Mouse (Mus musculus) MEL (cell line): Measurements from ENCODE around the gene Sv2b. TPM values are rescaled to one million over a fixed set of nuclear protein-coding genes. Genes with fewer than 3 reads are reported as not detected.

Experiments
- DNase-seq: peaks from one replicate; pipeline ENCODE4 v3.0.0; 2011; ENCODE audit warnings: low read depth, low spot score
- H3K27ac ChIP-seq: 2 replicates; pipeline ENCODE4 v1.5.1; 2012; ENCODE audit warnings: low read depth, mild to moderate bottlenecking, control low read depth, low read length, moderate library complexity; ENCODE audit not compliant: control insufficient read depth
- H3K27me3 ChIP-seq, 2 experiments: fragments of 150-350 bp in 1 of 2; sonication (generic) in 1 of 2; 2 replicates each; pipeline ENCODE4 v1.6.1; 2012; ENCODE audit warnings: low read length in 2 of 2, mild to moderate bottlenecking in 2 of 2, improper control_type of control experiment in 1 of 2, moderate library complexity in 1 of 2; ENCODE audit not compliant: insufficient read depth in 2 of 2, control insufficient read depth in 1 of 2
- H3K36me3 ChIP-seq, 2 experiments: 2 replicates each; pipeline ENCODE4 v1.6.1; 2012 to 2014; ENCODE audit warnings: low read length in 2 of 2, improper control_type of control experiment in 1 of 2, inconsistent platforms in 1 of 2, mild to moderate bottlenecking in 1 of 2; ENCODE audit not compliant: insufficient read depth in 2 of 2, control insufficient read depth in 1 of 2
- H3K4me1 ChIP-seq, 2 experiments: fragments of 150-350 bp in 1 of 2; sonication (generic) in 1 of 2; 2 replicates each; pipeline ENCODE4 v1.6.1; 2012; ENCODE audit warnings: low read length in 2 of 2, improper control_type of control experiment in 1 of 2, mild to moderate bottlenecking in 1 of 2; ENCODE audit not compliant: insufficient read depth in 2 of 2, control insufficient read depth in 1 of 2
- H3K4me3 ChIP-seq, 2 experiments: fragments of 150-350 bp in 1 of 2; sonication (generic) in 1 of 2; 2 replicates each; pipeline ENCODE4 v1.5.1; 2012; ENCODE audit warnings: low read depth in 2 of 2, low read length in 2 of 2, mild to moderate bottlenecking in 2 of 2, moderate library complexity in 2 of 2, control low read depth in 1 of 2, improper control_type of control experiment in 1 of 2; ENCODE audit not compliant: control insufficient read depth in 1 of 2, insufficient read depth in 1 of 2
- H3K79me2 ChIP-seq: 2 replicates; pipeline ENCODE4 v1.6.1; 2012; ENCODE audit warnings: mild to moderate bottlenecking, low read length, moderate library complexity; ENCODE audit not compliant: control insufficient read depth, poor library complexity, insufficient read depth
- H3K9ac ChIP-seq: 2 replicates; pipeline ENCODE4 v1.6.1; 2012; ENCODE audit warnings: low read depth, mild to moderate bottlenecking, control low read depth, low read length, moderate library complexity; ENCODE audit not compliant: control insufficient read depth, poor library complexity, severe bottlenecking
- H3K9me3 ChIP-seq: fragments of 150-350 bp; sonication (generic); replicated peaks from 2 replicates; pipeline ENCODE4 v1.6.1; 2012; ENCODE audit warnings: mild to moderate bottlenecking, low read length, improper control_type of control experiment, moderate library complexity; ENCODE audit not compliant: insufficient read depth
- BHLHE40 ChIP-seq: IDR thresholded peaks from 2 replicates; pipeline ENCODE4 v1.6.1; 2012; ENCODE audit warnings: low read depth, mild to moderate bottlenecking, inconsistent platforms, low read length, improper control_type of control experiment, borderline replicate concordance
- CHD1 ChIP-seq: IDR thresholded peaks from 2 replicates; pipeline ENCODE4 v1.6.1; 2012; ENCODE audit warnings: low read depth, mild to moderate bottlenecking, inconsistent platforms, low read length, improper control_type of control experiment
- CHD2 ChIP-seq: IDR thresholded peaks from 2 replicates; pipeline ENCODE4 v1.6.1; 2011; ENCODE audit warnings: low read length, improper control_type of control experiment
- ETS1 ChIP-seq: IDR thresholded peaks from 2 replicates; pipeline ENCODE4 v1.6.1; 2012; ENCODE audit warnings: low read depth, mild to moderate bottlenecking, inconsistent platforms, low read length, improper control_type of control experiment, moderate library complexity
- GABPA ChIP-seq: IDR thresholded peaks from 2 replicates; pipeline ENCODE4 v1.6.1; 2012; ENCODE audit warnings: low read depth, mild to moderate bottlenecking, inconsistent platforms, low read length, improper control_type of control experiment, moderate library complexity
- HCFC1 ChIP-seq: IDR thresholded peaks from 2 replicates; pipeline ENCODE4 v1.6.1; 2012; ENCODE audit warnings: low read depth, mild to moderate bottlenecking, inconsistent platforms, low read length, improper control_type of control experiment, moderate library complexity
- MAZ ChIP-seq: IDR thresholded peaks from 2 replicates; pipeline ENCODE4 v1.6.1; 2012; ENCODE audit warnings: low read depth, mild to moderate bottlenecking, inconsistent platforms, low read length, improper control_type of control experiment
- MEF2A ChIP-seq: IDR thresholded peaks from 2 replicates; pipeline ENCODE4 v1.6.1; 2014; ENCODE audit warnings: low read depth, mild to moderate bottlenecking, inconsistent platforms, low read length, improper control_type of control experiment; ENCODE audit not compliant: poor library complexity, insufficient replicate concordance, severe bottlenecking; ENCODE audit errors: extremely low read depth
- MYC ChIP-seq: IDR thresholded peaks from 2 replicates; pipeline ENCODE4 v1.6.1; 2011; ENCODE audit warnings: low read depth, mild to moderate bottlenecking, low read length, improper control_type of control experiment, moderate library complexity
- POLR2A ChIP-seq, 2 experiments: IDR thresholded peaks; 2 replicates each; pipeline ENCODE4 v1.6.1; 2011 to 2012; ENCODE audit warnings: low read length in 2 of 2, mild to moderate bottlenecking in 2 of 2, control low read depth in 1 of 2, improper control_type of control experiment in 1 of 2, low read depth in 1 of 2, moderate library complexity in 1 of 2; ENCODE audit not compliant: control insufficient read depth in 1 of 2, insufficient read depth in 1 of 2, poor library complexity in 1 of 2
- POLR2AphosphoS2 ChIP-seq: IDR thresholded peaks from 2 replicates; pipeline ENCODE4 v1.6.1; 2011; ENCODE audit warnings: low read length, improper control_type of control experiment
- POLR2AphosphoS5 ChIP-seq: IDR thresholded peaks from 2 replicates; pipeline ENCODE4 v1.6.1; 2012; ENCODE audit warnings: low read depth, borderline replicate concordance, mild to moderate bottlenecking, inconsistent platforms, low read length, moderate library complexity, mixed read lengths
- RAD21 ChIP-seq: IDR thresholded peaks from 2 replicates; pipeline ENCODE4 v1.6.1; 2011; ENCODE audit warnings: mild to moderate bottlenecking, low read depth, low read length, improper control_type of control experiment
- RCOR1 ChIP-seq: IDR thresholded peaks from 2 replicates; pipeline ENCODE4 v1.6.1; 2012; ENCODE audit warnings: low read depth, mild to moderate bottlenecking, inconsistent platforms, low read length, improper control_type of control experiment
- SIN3A ChIP-seq: IDR thresholded peaks from 2 replicates; pipeline ENCODE4 v1.6.1; 2012; ENCODE audit warnings: low read length, improper control_type of control experiment, inconsistent platforms
- SMC3 ChIP-seq: IDR thresholded peaks from 2 replicates; pipeline ENCODE4 v1.6.1; 2011; ENCODE audit warnings: low read depth, low read length, improper control_type of control experiment
- TAL1 ChIP-seq: IDR thresholded peaks from 2 replicates; pipeline ENCODE4 v1.6.1; 2012; ENCODE audit warnings: mild to moderate bottlenecking, inconsistent platforms, low read length, moderate library complexity, mixed read lengths
- TCF12 ChIP-seq: IDR thresholded peaks from 2 replicates; pipeline ENCODE4 v1.6.1; 2014; ENCODE audit warnings: low read depth, mild to moderate bottlenecking, inconsistent platforms, low read length, improper control_type of control experiment, moderate library complexity
- USF1 ChIP-seq: IDR thresholded peaks from 2 replicates; pipeline ENCODE4 v1.6.1; 2014; ENCODE audit warnings: low read depth, mild to moderate bottlenecking, inconsistent platforms, low read length, improper control_type of control experiment, moderate library complexity
- USF2 ChIP-seq, 2 experiments: IDR thresholded peaks; 2 replicates each; pipeline ENCODE4 v1.6.1; 2011 to 2012; ENCODE audit warnings: improper control_type of control experiment in 2 of 2, low read length in 2 of 2, borderline replicate concordance in 1 of 2, inconsistent platforms in 1 of 2, low read depth in 1 of 2, mild to moderate bottlenecking in 1 of 2; ENCODE audit not compliant: insufficient read depth in 1 of 2
- ZC3H11A ChIP-seq: IDR thresholded peaks from 2 replicates; pipeline ENCODE4 v1.6.1; 2012; ENCODE audit warnings: low read depth, mild to moderate bottlenecking, inconsistent platforms, low read length, improper control_type of control experiment
- ZKSCAN1 ChIP-seq: IDR thresholded peaks from 2 replicates; pipeline ENCODE4 v1.6.1; 2012; ENCODE audit warnings: low read depth, mild to moderate bottlenecking, inconsistent platforms, low read length, improper control_type of control experiment, moderate library complexity
- ZNF384 ChIP-seq: IDR thresholded peaks from 2 replicates; pipeline ENCODE4 v1.6.1; 2012; ENCODE audit warnings: low read depth, mild to moderate bottlenecking, inconsistent platforms, low read length, improper control_type of control experiment
- polyA plus RNA-seq, 2 experiments: library from polyadenylated mRNA; stranded (reverse) in 1 of 2; unstranded in 1 of 2; fragments of >175 nt in 1 of 2; fragments of >200 nt in 1 of 2; gene quantifications; 2 replicates each; pipeline versions ENCODE4 v1.2.1 to v1.2.4; 2012; ENCODE audit warnings: low replicate concordance in 2 of 2, low read depth in 1 of 2; ENCODE audit not compliant: insufficient read length in 2 of 2, insufficient read depth in 1 of 2, missing spikeins in 1 of 2
- total RNA-seq: library from RNA; depleted of rRNA; stranded (reverse); fragments of 300-350 nt; gene quantifications from 2 replicates; pipeline ENCODE4 v1.2.3, GENCODE M21; 2012

Sv2b gene
- total and polyA plus RNA-seq, 3 experiments, result not detected

DNA sequence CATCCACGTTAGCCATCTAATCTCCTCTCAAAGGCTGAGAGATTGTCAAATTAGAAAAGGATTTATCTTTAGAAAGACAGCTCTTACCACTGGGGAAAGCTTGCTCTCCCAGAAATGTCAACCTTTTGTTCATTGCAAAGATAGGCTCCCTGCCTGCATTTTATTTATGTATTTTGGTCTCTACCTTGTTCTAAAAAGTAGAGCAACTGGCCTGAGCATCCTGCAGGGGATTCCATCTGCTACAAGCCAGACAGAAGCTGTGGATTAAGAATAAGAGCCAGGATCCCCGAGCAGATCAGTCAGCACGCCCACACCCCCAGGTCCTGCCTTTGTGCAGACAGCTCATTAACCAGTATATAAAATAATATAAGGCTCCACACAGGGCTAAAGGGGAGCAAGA is 16.8 kb downstream of the Sv2b start:
- H3K27ac ChIP-seq, result no peak overlapping the region
- no peaks in the 10 kb centered on the region for H3K9me3 ChIP-seq
- DNase-seq, result no peak
- H3K4me3 ChIP-seq, result no peak overlapping the region
- no peaks in the 10 kb centered on the region for H3K27me3 ChIP-seq
- H3K79me2 ChIP-seq, result no peaks in the 10 kb centered on the region
- H3K4me1 ChIP-seq, result no peaks in the 10 kb centered on the region
- TF ChIP-seq ZC3H11A (no peak), ETS1 (no peak), TAL1 (no peak), POLR2AphosphoS5 (no peak), ZKSCAN1 (no peak), GABPA (no peak), MAZ (no peak), ZNF384 (no peak), SMC3 (no peak), BHLHE40 (no peak), POLR2AphosphoS2 (no peak), RCOR1 (no peak), SIN3A (no peak), USF2 (IDR thresholded peaks at IDR 0.05; ENCODE audit: borderline replicate concordance in 1 of 2, insufficient read depth in 1 of 2, low read depth in 1 of 2, low read length in 2 of 2) (no peak), CHD1 (no peak), RAD21 (no peak), POLR2A (IDR thresholded peaks at IDR 0.05; ENCODE audit: control insufficient read depth in 1 of 2, insufficient read depth in 1 of 2, low read depth in 1 of 2, low read length in 2 of 2, poor library complexity in 1 of 2) (no peak)
- TF ChIP-seq, all 39 proteins: peak for 0
- H3K36me3 ChIP-seq, result no peaks in the 10 kb centered on the region
- H3K9ac ChIP-seq, result no peak overlapping the region

DNA sequence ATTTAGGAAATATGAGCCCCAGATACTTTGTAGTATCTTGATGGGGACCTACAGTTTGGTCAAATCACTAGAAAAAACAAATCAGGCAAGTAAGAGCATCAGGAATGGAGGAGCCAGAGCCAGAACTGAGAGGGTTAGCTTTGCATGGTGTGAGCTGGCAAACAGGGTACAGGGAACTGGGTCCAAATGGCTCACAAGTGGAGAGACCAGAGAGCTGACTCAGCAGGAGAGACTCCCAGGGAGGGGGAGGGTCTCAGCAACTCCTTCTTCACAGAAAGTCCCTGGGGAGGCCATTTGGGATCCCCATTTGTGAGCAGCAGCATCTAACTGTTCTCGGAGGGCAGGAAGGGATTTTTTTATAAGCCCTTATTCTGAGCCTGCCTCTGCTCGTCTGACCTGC is 18.5 kb downstream of the Sv2b start:
- H3K4me3 ChIP-seq, result no peak overlapping the region
- no peaks in the 10 kb centered on the region for H3K79me2 ChIP-seq
- no peaks in the 10 kb centered on the region for H3K9me3 ChIP-seq
- no peak for TF ChIP-seq SIN3A
- TF ChIP-seq MAZ, result no peak
- TF ChIP-seq GABPA, result no peak
- no peak for TF ChIP-seq ZKSCAN1
- no peak for TF ChIP-seq RAD21
- no peak for TF ChIP-seq USF2 (IDR thresholded peaks at IDR 0.05; ENCODE audit: borderline replicate concordance in 1 of 2, insufficient read depth in 1 of 2, low read depth in 1 of 2, low read length in 2 of 2)
- no peak for TF ChIP-seq ETS1
- TF ChIP-seq USF1, result no peak
- TF ChIP-seq BHLHE40, result no peak
- TF ChIP-seq HCFC1, result no peak
- TF ChIP-seq MEF2A, result no peak
- TF ChIP-seq POLR2AphosphoS5, result no peak
- TF ChIP-seq ZNF384, result no peak
- no peak for TF ChIP-seq MYC
- no peak for TF ChIP-seq CHD2
- no peak for TF ChIP-seq TCF12
- H3K36me3 ChIP-seq, result no peaks in the 10 kb centered on the region
- H3K9ac ChIP-seq, result no peak overlapping the region
- H3K27ac ChIP-seq, result no peak overlapping the region
- no peak for DNase-seq
- H3K27me3 ChIP-seq, result no peaks in the 10 kb centered on the region
- no peaks in the 10 kb centered on the region for H3K4me1 ChIP-seq
